Mouse (Mus musculus): ENCODE results near the gene Samt2. TPM values are rescaled to one million over a fixed set of nuclear protein-coding genes. Genes with fewer than 3 reads are reported as not detected.
"Not testable (repeated sequence)": the region's sequence is repeated elsewhere in the genome, so short reads cannot be mapped to it uniquely, and the experiment has no call there.

The Samt2 gene
- not detected in 2 replicates for polyA plus RNA-seq (2012; rRNA removed)

DNA sequence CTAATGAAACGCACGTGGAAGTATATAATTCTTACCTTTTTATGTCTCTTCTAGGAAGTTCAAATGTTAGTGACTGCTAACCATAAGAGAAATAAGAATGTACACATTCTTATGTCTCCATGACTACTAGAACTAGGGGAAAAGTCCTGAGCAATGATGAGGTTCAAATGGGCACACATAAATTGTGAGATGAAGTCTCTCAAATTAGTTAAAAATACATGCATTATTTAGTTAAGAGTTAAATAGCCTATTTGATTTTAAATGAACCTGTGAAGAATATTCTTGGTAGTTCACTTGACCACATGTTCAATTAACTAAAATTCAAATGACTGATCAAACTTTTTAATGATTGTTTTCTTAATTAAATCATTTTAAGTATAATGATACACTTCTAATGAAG is at the start of gene Samt2:
Gene Samt2, minus strand, starts transcription at position 101 of the 400 bp plus-strand sequence.
- not testable (repeated sequence) for H3K27ac ChIP-seq (ENCODE audit: control insufficient read depth, insufficient read depth, low read length); H3K4me1 ChIP-seq (replicated peaks; ENCODE audit: control insufficient read depth, insufficient read depth, low read length); H3K27me3 ChIP-seq (ENCODE audit: control insufficient read depth, insufficient read depth, low read length); H3K36me3 ChIP-seq (ENCODE audit: control insufficient read depth, insufficient read depth, low read length); H3K4me3 ChIP-seq (ENCODE audit: control insufficient read depth, insufficient read depth, low read length); DNase-seq
- 88% methylated on average over 2 of the region's 2 CpGs for WGBS

Other genes starting within 250 kb of the Samt2 start
- gene 4930524N10Rik, start 236.0 kb downstream of the Samt2 start, polyA plus RNA-seq (2012; rRNA removed), result not detected in 2 replicates
- gene Samt4, start 97.4 kb downstream of the Samt2 start, polyA plus RNA-seq (2012; rRNA removed), result not detected in 2 replicates